Mouse (Mus musculus): ENCODE data around the gene Hoxc6.

Hoxc6 gene

DNA sequence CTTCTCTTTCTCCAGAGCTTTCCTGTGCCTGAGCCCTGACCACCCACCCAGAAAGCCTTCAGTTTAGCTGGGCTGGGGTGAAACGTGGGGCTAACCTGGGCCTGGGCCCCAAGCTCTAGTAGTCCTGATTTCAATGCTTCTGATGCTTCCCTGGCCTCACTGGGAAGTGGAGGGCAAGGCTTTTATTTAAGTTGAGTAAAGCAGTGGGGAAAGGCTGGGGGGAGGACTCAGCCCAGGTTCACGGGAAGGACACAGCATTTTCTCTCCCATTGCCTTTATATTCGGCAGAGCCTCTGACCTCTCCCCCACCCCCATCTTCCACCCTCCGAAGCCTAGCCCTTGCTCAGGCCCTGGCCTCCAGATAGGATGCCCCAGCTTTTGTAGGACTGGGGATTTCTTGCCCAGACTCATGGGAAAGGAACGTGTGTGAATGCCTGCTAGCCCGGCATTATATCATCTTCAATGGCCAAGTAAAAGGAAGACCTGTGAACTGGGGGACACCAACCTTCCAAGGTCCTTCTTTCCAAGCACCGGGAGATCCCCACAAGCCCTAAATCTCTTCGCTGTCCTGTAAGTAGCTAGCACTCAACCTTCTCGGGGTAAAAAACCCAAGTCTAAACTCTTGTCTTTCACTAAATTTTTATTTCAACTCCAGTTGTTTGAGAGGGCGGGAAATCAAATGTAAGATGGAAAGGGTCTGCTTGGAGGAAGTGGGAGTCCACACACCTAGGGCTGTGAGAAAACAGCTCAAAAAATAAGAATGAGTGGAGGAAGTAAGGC lies 40.8 kb downstream of the Hoxc6 start:
- no peak for DNase-seq (ENCODE audit: low read depth, low spot score)

DNA sequence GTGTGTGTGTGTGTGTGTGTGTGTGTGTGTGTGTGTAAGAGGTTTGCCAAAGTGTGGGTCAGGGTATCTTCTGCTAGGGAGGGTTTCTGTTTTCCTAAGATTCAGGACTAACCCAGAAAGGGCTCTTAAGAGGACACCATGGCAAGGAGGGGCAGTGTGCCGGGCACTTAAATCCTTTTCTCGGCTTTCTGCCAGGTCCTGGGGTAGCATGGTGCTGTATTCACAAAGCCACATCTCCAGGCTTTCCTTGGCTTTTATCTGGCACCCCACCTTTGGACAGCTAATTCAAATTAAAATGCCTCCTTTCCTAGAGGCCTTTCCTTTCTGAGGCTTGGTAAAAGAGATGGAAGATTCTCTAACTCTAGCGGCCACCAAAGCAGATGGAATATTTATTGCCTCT lies 41.6 kb downstream of the Hoxc6 start:
- DNase-seq (ENCODE audit: low read depth, low spot score) = no peak

DNA sequence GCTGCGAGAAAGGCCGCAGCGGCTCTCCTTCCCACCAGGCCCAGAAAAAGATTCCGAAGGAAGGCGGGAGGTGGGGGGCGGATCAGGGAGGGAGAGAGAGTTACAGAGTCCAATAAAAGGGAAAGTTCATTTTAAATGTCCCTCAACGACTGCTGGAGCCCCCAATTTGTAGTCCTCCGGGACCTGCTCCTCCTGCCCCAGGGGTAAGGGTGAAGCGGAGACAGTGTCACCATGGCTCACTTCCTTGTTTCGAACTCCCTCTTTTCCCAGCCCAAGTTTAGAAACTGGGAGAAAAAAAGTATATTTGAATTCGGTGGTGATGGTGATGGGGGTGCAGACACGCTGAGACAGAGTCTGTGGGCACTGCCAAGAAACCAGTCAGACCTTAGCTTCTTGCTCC lies 42.5 kb downstream of the Hoxc6 start:
- no peak for DNase-seq (ENCODE audit: low read depth, low spot score)

DNA sequence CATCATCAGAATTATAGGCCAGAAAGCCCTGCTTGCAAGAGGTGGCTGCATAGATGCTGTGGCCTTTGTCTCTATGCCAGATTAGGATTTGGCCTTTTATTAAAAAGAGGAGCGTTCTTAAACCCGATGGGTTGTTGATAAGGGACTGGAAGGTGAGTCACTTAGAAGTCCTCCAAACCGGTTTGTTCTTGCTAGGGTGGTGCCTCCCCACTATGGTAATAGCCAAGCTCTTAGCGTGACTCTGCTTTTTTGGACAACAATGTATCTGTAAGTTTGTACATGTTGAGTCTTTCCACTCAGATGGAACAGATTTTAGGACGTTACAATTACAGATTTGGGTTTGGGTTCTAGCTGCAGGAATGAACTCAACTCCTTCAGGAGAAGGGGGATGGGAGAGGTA lies 43.6 kb downstream of the Hoxc6 start:
- DNase-seq (ENCODE audit: low read depth, low spot score) = no peak

DNA sequence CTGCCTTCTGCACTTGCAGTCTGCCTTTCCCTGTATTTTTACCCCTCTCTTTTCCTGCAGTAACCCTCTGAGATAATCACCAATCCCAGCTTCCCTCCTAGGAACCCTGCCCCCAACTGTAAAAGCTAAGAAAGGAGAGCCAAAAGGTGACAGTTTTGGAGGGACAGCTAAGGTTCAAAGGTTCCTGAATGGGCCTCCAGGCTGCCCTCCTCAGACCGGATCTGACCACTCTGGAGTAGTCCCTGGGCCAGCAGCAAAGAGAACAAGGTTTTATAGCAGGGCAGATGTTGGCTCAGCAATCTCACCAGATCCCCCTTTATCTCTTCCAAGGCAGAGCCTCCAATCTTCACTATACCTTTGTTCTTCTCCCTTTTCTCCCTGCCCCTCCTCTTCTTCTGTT lies 44.2 kb downstream of the Hoxc6 start:
- no peak for DNase-seq (ENCODE audit: low read depth, low spot score)

DNA sequence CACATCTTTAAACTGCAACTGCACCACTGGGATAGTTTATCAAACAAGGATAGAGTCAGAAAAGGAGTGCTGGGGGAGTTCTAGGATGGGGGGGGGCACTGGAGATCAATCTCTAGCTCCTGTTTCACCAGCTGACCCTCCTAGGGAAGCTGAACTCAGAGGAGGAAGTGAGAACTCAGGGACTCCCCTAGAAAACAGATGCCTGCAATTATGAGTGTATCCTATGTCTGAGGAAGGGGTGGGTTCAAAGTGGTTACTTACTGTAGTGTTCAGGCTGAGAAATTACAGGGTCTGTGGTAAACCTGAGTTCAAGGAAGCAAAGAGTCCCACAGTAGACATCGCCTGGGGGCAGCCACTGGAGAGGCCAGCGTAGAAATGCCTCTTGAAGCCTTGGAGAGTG lies 53.6 kb downstream of the Hoxc6 start:
- DNase-seq (ENCODE audit: low read depth, low spot score) = peak; percentile 54

DNA sequence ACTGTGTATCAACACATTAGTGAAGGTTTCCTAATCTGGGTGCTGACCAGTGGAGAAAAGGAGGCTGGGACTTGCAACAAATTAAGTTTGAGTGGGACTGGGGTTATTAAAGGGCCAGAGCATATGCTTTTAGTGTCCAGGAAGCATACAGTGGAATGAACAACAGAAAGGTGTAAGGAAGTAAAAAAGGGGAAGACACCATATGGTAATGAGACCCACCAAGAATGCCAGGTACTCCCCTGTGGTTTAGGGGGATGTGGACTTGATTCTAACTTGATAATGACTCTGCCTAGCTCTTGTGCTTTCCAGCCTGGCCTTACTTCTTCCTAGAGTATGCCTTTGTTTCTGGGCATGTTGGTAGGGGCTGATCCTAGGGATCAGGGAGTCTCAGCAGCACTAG lies 55.2 kb downstream of the Hoxc6 start:
- DNase-seq (ENCODE audit: low read depth, low spot score) = peak; percentile 21

DNA sequence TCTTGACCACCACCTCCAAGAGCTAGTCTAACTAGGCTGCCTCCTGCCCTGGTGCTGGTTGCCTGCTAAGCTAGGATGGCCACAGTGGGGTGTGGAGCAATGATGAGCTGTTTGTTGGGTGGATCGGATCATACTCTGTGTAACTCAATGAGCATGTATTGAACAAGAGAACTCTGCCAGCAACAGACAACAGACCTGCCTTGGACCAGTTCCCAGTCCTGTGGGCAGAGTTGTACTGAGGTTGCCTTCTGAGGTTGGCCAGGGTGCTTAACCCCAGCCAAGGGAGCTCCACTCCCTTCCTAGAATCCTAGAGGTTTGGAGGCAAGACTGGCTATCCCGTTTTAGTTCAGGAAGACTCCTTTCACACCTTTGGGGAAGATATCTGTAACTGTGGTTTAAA lies 58.3 kb downstream of the Hoxc6 start:
- DNase-seq (ENCODE audit: low read depth, low spot score) = no peak

DNA sequence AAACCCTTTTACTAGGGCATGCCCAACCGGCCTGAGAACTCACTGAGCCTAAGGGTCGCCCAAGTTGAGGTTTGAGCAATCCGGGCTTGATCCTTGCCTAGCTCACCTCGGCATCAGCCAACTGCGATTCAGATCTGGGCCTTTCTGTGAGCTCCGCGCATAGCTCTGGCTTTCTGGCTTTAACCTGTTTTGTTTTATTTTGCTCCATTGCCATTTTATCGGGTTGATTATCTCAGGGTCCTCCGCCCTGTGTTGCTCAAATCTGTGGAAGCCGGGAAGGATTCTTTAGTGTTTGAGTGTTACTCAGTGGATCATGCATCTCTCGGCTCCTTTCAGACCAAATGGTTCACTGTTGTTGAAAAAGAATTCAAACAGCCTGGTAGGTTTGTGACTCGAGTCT lies 60.7 kb downstream of the Hoxc6 start:
- DNase-seq (ENCODE audit: low read depth, low spot score) = no peak

DNA sequence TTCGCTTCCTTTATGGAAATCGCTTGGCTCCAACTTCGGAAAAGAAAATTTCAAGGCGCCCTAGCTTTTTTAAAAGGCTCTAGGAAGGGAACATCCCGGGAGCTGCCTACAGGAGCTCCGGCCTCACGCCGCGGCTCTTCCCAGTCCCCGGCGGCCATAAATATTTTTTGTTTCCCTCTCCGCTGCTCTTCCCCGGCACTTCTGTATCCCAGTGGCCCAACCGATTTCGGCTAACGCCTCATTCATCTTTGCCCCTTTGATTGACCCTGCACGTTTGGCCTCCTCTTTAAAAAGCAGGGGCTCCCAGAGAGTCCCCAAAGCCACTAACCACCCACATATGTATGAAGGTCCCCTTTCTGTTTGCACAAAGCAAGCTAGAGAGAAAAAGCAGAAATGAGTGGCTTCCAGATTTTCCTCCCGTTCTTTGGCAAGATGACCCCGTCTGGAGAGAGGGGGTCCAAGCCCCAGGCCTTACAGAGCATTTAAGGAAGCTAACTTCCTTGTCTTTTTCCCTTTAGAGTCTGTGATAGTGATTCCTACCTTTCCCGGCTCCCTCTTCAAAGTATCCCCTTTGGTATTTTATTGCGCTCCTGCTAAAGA lies 61.4 kb downstream of the Hoxc6 start:
- DNase-seq (ENCODE audit: low read depth, low spot score) = no peak

DNA sequence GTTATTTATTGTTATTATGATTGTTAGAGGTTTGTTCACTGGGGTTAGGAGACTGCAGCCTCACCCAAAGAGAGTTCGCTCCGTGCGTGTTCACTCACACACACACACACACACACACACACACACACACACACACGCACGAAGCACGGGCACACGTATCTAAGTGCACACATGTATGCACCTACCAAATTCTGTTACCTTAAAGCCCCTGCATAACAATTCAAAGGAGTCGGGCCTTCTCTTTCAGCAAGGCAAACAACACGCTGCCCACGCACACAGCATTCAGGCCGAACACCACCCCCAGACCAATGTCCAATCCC lies 61.9 kb downstream of the Hoxc6 start:
- DNase-seq (ENCODE audit: low read depth, low spot score) = no peak

DNA sequence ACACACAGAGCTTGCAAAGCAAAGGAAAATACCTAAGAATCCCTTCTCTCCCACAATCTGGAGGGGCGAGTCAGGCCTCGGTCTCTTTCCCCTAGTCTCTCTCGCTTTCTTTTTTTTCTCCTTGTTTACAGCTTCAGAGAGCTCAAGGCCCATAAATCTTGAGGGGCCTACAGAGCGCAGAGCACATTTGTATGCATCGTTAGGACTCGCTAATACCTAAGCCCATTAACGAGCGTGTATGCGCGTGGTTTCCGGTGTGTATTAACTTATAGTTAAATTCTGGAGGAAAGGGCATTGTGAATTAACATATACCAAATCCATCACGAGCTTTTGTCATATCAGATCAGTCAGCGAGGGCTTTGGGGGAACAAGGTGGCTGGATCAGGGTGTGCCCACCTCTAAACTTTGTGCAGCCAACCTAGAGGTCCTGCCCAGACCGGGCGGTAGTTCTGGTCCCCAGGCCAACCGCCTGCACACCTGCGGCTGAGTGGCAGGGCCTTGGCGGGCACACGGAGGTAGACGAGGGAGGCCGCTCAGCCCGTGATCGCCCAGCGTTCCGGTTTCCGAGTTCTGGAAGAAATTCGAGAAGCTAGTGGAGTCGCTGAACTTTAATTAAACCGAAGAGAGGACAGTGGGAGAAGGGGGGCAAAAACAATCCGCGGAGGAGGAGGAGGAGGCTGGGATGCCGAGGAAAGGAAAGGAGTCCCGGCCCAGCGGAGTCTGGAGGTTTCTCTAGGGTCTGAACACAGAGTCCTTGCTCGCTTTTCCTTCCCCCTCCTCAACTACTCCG lies 62.5 kb downstream of the Hoxc6 start:
- no peak for DNase-seq (ENCODE audit: low read depth, low spot score)

DNA sequence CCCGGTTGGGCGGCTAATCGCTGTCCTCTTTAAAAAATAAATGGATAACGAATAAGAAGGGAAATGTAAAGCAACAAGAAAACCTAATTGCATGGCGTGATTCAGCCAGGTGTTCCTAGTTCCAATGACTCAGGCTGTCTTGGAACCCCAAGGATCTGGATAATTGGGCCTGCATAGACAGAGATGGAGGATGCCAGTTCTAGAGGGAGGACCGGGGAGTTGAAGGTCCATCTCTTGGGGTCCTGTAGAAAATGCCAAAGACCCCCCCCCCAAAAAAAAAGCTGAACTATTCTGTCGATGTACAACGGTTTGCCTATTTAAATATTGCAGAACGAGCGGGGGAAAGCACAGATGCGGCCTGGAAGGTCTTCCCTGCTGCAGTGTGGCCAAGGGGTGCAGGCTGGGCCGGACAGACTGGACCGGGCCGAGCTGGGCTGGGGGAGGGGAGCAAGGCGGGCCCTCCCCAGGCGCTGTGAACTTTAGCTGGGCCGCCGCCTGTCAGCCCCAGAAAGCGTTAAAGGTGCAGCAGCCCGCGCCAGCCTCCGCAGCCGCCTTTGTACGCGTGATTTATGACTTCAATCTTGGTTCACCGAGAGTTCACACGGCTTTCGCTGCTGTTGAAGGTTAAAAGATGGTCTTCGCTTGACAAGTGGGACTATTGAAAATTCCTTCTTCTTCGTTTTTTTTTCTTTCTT lies 63.2 kb downstream of the Hoxc6 start:
- no peak for DNase-seq (ENCODE audit: low read depth, low spot score)

Measured in A20 (cell line).